Mouse (Mus musculus): Measurements from ENCODE around the gene Ank. TPM values are rescaled to one million over a fixed set of nuclear protein-coding genes. Genes with fewer than 3 reads are reported as not detected.

Gene Ank
- polyA plus RNA-seq (2014; fragmentation: Nextera tagmentation; extraction: Ambion mirVana), result 15.5 and 18.0 TPM in 2 replicates

DNA sequence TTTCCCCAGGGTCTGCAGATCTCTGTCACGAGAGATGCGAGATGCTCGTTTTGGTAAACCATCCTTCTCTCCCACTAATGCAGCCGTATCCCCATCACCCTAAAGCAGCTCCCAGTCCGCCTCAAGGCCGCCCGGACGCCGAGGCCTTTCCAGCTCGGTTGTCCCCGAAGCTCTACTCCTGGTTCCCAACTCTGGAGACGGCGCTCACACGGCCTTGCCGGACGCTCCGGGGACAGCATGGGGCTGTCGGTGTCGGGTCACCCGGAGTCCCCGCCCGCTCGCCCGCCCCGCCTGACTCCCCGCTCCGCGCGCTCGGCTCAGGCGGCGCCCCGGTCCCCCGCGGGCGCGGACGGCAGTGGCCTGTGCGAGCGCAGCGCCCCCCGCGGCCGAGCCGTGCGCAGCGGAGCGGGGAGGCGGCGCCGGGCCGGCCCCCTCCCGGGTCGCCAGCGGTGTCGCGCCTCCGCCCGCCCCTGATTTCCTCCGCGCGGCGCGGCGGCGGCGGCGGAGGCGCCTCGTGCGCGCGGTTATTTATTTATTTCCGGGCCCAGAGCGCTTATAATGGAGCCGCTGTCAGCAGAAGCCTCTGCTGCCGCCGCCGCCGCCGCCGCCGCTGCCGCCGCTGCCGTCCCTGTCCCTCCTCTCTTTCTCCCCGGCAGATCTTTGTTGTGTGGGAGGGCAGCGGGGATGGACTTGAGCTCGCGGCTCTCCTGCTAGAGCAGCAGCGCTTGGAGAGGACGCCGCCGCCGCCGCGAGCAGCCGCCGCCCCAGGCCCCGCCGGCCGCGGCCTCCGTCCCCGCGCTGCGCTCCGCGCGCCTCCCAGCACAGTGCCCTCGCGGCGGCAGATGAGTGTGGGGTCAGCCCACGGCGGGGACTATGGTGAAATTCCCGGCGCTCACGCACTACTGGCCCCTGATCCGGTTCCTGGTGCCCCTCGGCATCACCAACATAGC is at the start of gene Ank:
Gene Ank (plus strand): TSS at position 547 of the 950 bp plus-strand sequence.
- peak; percentile 85 for DNase-seq (ENCODE audit: low spot score)
- peak within 1 kb of the TSS; percentile 81 for H3K9ac ChIP-seq (ENCODE audit: low read depth, low read length)
- under 1% methylated on average over 28 of the region's 120 CpGs for WGBS

DNA sequence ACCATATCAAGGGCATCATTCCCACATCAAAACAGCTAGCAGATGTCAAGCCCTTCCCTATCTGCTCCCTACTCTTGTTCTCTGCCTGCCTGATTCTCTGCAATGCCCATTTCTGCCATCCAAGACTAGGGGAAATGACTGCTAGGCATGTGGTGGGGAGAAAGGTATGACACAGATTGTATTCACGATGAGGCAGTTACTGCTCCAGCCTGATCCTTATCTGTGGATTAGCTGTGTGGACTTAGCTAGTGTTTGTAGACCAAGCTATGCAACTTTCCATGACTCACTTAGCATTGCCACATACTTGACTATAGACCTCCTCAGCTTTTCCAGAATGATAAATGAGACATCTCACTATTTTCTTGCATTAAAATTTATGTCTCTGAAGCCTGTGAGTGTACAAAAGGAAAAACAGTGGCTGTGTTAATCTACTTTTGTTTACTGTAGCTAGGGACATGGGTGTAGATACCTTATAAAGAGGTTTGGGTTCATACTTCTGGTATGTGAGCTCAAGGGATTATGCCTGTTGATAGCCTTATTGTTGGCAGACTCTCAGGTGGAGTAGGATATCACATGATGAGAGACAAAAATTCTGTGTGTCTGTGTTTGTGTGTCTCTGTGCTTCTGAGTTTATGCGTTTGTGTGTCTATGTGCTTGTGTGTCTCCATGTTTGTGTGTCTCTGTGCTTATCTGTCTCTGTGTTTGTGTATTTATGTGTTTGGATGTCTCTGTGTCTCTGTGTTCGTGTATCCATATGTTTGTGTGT is 47.7 kb upstream of the Ank start:
- no peaks in the 10 kb centered on the region for H3K36me3 ChIP-seq (ENCODE audit: control insufficient read depth, insufficient read depth, low read length)
- DNase-seq (ENCODE audit: low spot score) (no peak), ATAC-seq (ENCODE audit: low read depth) (no peak)
- whole genome bisulfite sequencing, result 84% methylated on average over 3 of the region's 3 CpGs
- H3K4me3 ChIP-seq (ENCODE audit: low read depth, low read length), result no peak overlapping the region
- H3K27me3 ChIP-seq (replicated peaks; ENCODE audit: control insufficient read depth, insufficient read depth, low read length), result no peaks in the 10 kb centered on the region
- no peaks in the 10 kb centered on the region for H3K4me1 ChIP-seq (ENCODE audit: control insufficient read depth, insufficient read depth, low read length)
- H3K4me2 ChIP-seq (ENCODE audit: low read depth, low read length), result no peak overlapping the region
- no peak overlapping the region for H3K27ac ChIP-seq (replicated peaks; ENCODE audit: low read depth, low read length)
- no peaks in the 10 kb centered on the region for H3K9me3 ChIP-seq (ENCODE audit: control insufficient read depth, low read length)
- H3K9ac ChIP-seq (ENCODE audit: low read depth, low read length), result no peak overlapping the region

More for the DNA sequence above, at the start of gene Ank:
- peak; percentile 95 for ATAC-seq (ENCODE audit: low read depth)
- Histone ChIP-seq H3K4me1 (ENCODE audit: control insufficient read depth, insufficient read depth, low read length) (peaks cover 4% of the 10 kb centered on the region; the same call in 1 of the 2 replicates), H3K27me3 (replicated peaks; ENCODE audit: control insufficient read depth, insufficient read depth, low read length) (no peaks in the 10 kb centered on the region), H3K27ac (replicated peaks; ENCODE audit: low read depth, low read length) (peak within 1 kb of the TSS; percentile 77), H3K4me3 (ENCODE audit: low read depth, low read length) (peak within 1 kb of the TSS; percentile 80), H3K4me2 (ENCODE audit: low read depth, low read length) (peak within 1 kb of the TSS; percentile 83), H3K36me3 (ENCODE audit: control insufficient read depth, insufficient read depth, low read length) (no peaks in the 10 kb centered on the region), H3K9me3 (ENCODE audit: control insufficient read depth, low read length) (no peaks in the 10 kb centered on the region)

DNA sequence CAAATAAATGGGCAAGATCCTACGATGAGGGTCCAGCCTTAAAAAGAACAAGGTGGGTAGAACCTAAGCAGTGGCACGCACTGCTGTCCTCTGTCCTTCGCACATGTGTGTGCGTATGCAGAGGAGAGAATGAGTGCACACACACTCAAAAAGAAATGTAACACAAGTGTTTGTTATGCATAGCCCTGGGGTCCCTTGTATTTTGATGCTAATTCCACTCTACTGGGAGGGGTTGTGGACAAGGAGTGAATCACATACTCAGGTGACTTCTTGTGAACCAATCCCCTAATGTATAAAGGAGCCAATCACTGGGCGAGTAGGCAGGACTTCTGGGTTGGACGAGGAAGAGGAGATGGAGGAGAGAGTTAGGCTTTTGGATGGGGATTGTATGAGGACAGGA is 44.9 kb upstream of the Ank start:
- ATAC-seq (ENCODE audit: low read depth) (no peak), DNase-seq (ENCODE audit: low spot score) (no peak)
- Histone ChIP-seq H3K4me3 (ENCODE audit: low read depth, low read length) (no peak overlapping the region), H3K9ac (ENCODE audit: low read depth, low read length) (no peak overlapping the region), H3K27ac (replicated peaks; ENCODE audit: low read depth, low read length) (no peak overlapping the region), H3K27me3 (replicated peaks; ENCODE audit: control insufficient read depth, insufficient read depth, low read length) (no peaks in the 10 kb centered on the region), H3K4me2 (ENCODE audit: low read depth, low read length) (no peak overlapping the region), H3K9me3 (ENCODE audit: control insufficient read depth, low read length) (no peaks in the 10 kb centered on the region), H3K36me3 (ENCODE audit: control insufficient read depth, insufficient read depth, low read length) (no peaks in the 10 kb centered on the region), H3K4me1 (ENCODE audit: control insufficient read depth, insufficient read depth, low read length) (no peaks in the 10 kb centered on the region)
- 85% methylated on average over 6 of the region's 6 CpGs for WGBS

DNA sequence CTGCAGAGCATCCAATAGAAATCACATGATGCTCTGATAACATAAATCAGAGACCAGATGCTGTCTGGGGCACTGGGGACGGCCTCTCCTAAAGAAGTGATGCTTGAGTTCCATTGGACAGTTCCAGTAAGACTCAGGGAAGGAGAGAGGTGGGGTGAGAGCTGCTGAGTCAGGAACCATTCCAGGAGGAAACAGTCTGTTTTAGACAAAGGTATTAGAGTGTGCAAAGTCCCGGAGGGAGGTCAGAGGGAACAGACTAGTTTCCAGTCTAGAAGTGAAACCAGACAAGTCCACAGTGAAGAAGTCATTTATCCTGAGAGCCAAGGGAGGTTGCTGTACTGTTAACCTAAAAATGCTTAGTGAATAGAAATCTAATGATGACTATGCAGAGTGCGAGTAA is 38.9 kb upstream of the Ank start:
- H3K4me2 ChIP-seq (ENCODE audit: low read depth, low read length), result no peak overlapping the region
- DNase-seq (ENCODE audit: low spot score) (no peak), ATAC-seq (ENCODE audit: low read depth) (no peak)
- H3K4me3 ChIP-seq (ENCODE audit: low read depth, low read length), result no peak overlapping the region
- no peak overlapping the region for H3K27ac ChIP-seq (replicated peaks; ENCODE audit: low read depth, low read length)
- 68% methylated on average over 3 of the region's 3 CpGs for WGBS
- H3K4me1 ChIP-seq (ENCODE audit: control insufficient read depth, insufficient read depth, low read length), result no peaks in the 10 kb centered on the region
- no peaks in the 10 kb centered on the region for H3K9me3 ChIP-seq (ENCODE audit: control insufficient read depth, low read length)
- H3K9ac ChIP-seq (ENCODE audit: low read depth, low read length), result no peak overlapping the region
- no peaks in the 10 kb centered on the region for H3K36me3 ChIP-seq (ENCODE audit: control insufficient read depth, insufficient read depth, low read length)
- no peaks in the 10 kb centered on the region for H3K27me3 ChIP-seq (replicated peaks; ENCODE audit: control insufficient read depth, insufficient read depth, low read length)

DNA sequence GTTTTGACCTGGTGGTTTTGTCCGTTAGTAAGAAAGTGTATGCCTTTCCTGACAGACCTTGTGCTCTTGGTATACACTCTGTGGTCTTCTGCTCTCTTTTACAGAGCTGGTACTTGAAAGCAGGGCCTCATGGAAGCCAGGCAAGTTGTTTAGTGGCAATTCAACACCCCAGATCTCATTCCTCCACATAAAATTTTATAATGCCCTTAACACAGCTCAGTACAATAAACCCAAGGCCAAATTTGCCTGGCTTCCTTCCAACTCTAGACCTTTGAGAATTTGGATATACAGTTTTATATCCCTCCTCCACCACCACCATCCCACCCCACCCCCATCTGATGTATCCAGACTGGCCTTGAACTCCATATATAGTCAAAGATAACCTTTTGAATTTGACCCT is 36.2 kb upstream of the Ank start:
- H3K4me1 ChIP-seq (ENCODE audit: control insufficient read depth, insufficient read depth, low read length), result no peaks in the 10 kb centered on the region
- DNase-seq (ENCODE audit: low spot score) (no peak), ATAC-seq (ENCODE audit: low read depth) (no peak)
- H3K4me3 ChIP-seq (ENCODE audit: low read depth, low read length), result no peak overlapping the region
- H3K4me2 ChIP-seq (ENCODE audit: low read depth, low read length), result no peak overlapping the region
- H3K27ac ChIP-seq (replicated peaks; ENCODE audit: low read depth, low read length), result no peak overlapping the region
- H3K9ac ChIP-seq (ENCODE audit: low read depth, low read length), result no peak overlapping the region
- no peaks in the 10 kb centered on the region for H3K36me3 ChIP-seq (ENCODE audit: control insufficient read depth, insufficient read depth, low read length)
- H3K9me3 ChIP-seq (ENCODE audit: control insufficient read depth, low read length), result no peaks in the 10 kb centered on the region
- no peaks in the 10 kb centered on the region for H3K27me3 ChIP-seq (replicated peaks; ENCODE audit: control insufficient read depth, insufficient read depth, low read length)
- WGBS, result 93% methylated on average over 1 of the region's 1 CpGs

DNA sequence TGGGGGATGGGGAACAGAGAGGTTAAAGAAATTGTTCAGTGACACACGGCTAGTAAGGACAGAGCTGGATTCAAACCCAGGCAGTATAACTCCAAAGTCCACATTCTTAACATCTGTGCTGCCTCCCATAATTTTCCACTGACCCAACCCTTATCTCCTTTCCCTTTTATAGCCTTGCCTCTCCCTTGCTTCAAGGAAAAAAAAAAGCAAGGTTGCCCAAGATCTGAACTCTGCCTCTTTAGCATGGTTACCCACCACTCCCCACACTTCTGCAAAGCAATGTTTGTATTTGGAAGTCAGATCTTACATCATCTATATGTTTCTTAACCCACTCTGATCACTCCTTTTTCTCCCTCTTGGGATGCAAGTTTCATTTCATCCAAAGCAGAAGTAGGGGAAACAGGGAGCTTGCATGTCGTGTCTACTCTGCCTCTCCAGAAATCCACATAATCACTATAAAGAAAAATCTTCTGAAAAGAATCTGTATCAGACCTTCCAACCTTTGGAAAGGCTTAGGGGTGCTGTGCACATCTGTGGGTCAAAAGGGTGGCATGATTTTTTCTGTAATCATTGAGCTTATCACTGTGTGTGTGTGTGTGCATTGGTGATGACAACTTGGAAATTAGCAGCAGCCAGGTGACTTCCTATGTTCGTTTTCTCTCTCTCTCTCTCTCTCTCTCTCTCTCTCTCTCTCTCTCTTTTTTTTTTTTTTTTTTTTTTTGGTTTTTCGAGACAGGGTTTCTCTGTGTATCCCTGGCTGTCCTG is 33.4 kb upstream of the Ank start:
- WGBS, result 74% methylated on average over 3 of the region's 4 CpGs
- Histone ChIP-seq H3K4me1 (ENCODE audit: control insufficient read depth, insufficient read depth, low read length) (no peaks in the 10 kb centered on the region), H3K27me3 (replicated peaks; ENCODE audit: control insufficient read depth, insufficient read depth, low read length) (no peaks in the 10 kb centered on the region), H3K27ac (replicated peaks; ENCODE audit: low read depth, low read length) (no peak overlapping the region), H3K9ac (ENCODE audit: low read depth, low read length) (no peak overlapping the region), H3K4me3 (ENCODE audit: low read depth, low read length) (no peak overlapping the region), H3K9me3 (ENCODE audit: control insufficient read depth, low read length) (no peaks in the 10 kb centered on the region), H3K4me2 (ENCODE audit: low read depth, low read length) (no peak overlapping the region), H3K36me3 (ENCODE audit: control insufficient read depth, insufficient read depth, low read length) (no peaks in the 10 kb centered on the region)
- ATAC-seq (ENCODE audit: low read depth) (no peak), DNase-seq (ENCODE audit: low spot score) (no peak)

DNA sequence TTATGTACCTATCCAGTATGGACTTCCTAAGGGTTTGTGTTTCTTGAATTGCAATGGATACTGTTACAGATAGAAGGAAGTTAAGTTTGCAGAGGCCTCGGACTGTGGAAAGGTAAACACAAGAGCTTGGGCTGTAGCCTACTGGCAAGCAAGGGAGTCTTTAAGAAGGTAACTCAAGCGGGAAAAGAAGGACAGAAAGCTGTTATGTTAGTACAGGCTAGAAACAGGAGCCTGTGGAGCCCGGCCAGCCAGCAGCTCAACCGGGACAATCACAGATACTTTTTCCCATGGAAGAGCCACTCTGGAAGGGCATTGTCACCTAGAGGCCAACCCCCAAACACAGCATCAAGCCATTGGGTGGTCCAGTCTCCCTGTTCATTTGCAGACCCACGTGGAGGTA is 31.1 kb upstream of the Ank start:
- Histone ChIP-seq H3K9ac (ENCODE audit: low read depth, low read length) (no peak overlapping the region), H3K9me3 (ENCODE audit: control insufficient read depth, low read length) (no peaks in the 10 kb centered on the region), H3K27me3 (replicated peaks; ENCODE audit: control insufficient read depth, insufficient read depth, low read length) (no peaks in the 10 kb centered on the region), H3K4me1 (ENCODE audit: control insufficient read depth, insufficient read depth, low read length) (no peaks in the 10 kb centered on the region), H3K4me3 (ENCODE audit: low read depth, low read length) (no peak overlapping the region), H3K4me2 (ENCODE audit: low read depth, low read length) (no peak overlapping the region), H3K36me3 (ENCODE audit: control insufficient read depth, insufficient read depth, low read length) (no peaks in the 10 kb centered on the region), H3K27ac (replicated peaks; ENCODE audit: low read depth, low read length) (no peak overlapping the region)
- WGBS, result 74% methylated on average over 5 of the region's 5 CpGs
- DNase-seq (ENCODE audit: low spot score) (no peak), ATAC-seq (ENCODE audit: low read depth) (no peak)

DNA sequence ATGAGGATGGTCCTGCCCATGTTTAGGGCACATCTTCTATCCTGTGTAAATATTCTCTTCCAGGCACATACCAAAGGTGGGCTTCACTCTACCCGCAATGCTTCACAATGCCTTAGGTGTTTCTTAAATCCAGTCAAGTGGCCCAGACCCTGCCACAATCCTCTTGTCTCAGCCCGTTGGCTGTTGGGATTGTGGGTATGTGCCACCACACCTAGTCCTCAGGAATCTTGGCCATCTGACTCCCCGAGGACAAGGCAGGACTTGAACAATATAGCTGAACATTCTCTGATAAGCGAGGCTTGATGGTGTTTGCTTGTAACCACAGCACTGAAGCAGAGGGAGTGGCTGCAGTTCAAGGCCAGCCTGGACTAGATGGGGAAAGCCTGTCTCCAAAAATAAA is 30.3 kb upstream of the Ank start:
- H3K9ac ChIP-seq (ENCODE audit: low read depth, low read length), result no peak overlapping the region
- WGBS, result 86% methylated on average over 4 of the region's 4 CpGs
- H3K27me3 ChIP-seq (replicated peaks; ENCODE audit: control insufficient read depth, insufficient read depth, low read length), result no peaks in the 10 kb centered on the region
- ATAC-seq (ENCODE audit: low read depth) (no peak), DNase-seq (ENCODE audit: low spot score) (no peak)
- H3K27ac ChIP-seq (replicated peaks; ENCODE audit: low read depth, low read length), result no peak overlapping the region
- H3K4me1 ChIP-seq (ENCODE audit: control insufficient read depth, insufficient read depth, low read length), result no peaks in the 10 kb centered on the region
- H3K4me3 ChIP-seq (ENCODE audit: low read depth, low read length), result no peak overlapping the region
- H3K4me2 ChIP-seq (ENCODE audit: low read depth, low read length), result no peak overlapping the region
- H3K9me3 ChIP-seq (ENCODE audit: control insufficient read depth, low read length), result no peaks in the 10 kb centered on the region
- H3K36me3 ChIP-seq (ENCODE audit: control insufficient read depth, insufficient read depth, low read length), result no peaks in the 10 kb centered on the region
